Mouse (Mus musculus) midbrain, embryonic 15.5 days (tissue): ENCODE measurements around the gene Col2a1. TPM values are rescaled to one million over a fixed set of nuclear protein-coding genes. Genes with fewer than 3 reads are reported as not detected.

Source experiments
- ATAC-seq: fragments of 200-750 bp; cut with Nextera tagmentation; replicated peaks from 2 replicates; pipeline ENCODE4 v1.8.0; 2017; ENCODE audit warnings: moderate TSS enrichment
- H3K27ac ChIP-seq: fragments of 300-500 bp; sonication (generic); 2 replicates; pipeline ENCODE4 v1.5.1; 2015; ENCODE audit warnings: mild to moderate bottlenecking, inconsistent platforms
- H3K27me3 ChIP-seq: fragments of 300-500 bp; sonication (generic); replicated peaks from 2 replicates; pipeline ENCODE4 v1.6.1; 2015; ENCODE audit warnings: inconsistent platforms
- H3K36me3 ChIP-seq: fragments of 300-500 bp; sonication (generic); replicated peaks from 2 replicates; pipeline ENCODE4 v1.6.1; 2015; ENCODE audit warnings: inconsistent platforms
- H3K4me1 ChIP-seq: fragments of 300-500 bp; sonication (generic); 2 replicates; pipeline ENCODE4 v1.6.1; 2015; ENCODE audit warnings: inconsistent platforms
- H3K4me2 ChIP-seq: fragments of 300-500 bp; sonication (generic); 2 replicates; pipeline ENCODE4 v1.6.1; 2015; ENCODE audit warnings: inconsistent platforms, mild to moderate bottlenecking, moderate library complexity
- H3K4me3 ChIP-seq: fragments of 300-500 bp; sonication (generic); 2 replicates; pipeline ENCODE4 v1.5.1; 2015; ENCODE audit warnings: mild to moderate bottlenecking, inconsistent platforms
- H3K9ac ChIP-seq: fragments of 300-500 bp; sonication (generic); 2 replicates; pipeline ENCODE4 v1.6.1; 2015; ENCODE audit warnings: mild to moderate bottlenecking, inconsistent platforms
- H3K9me3 ChIP-seq: fragments of 300-500 bp; sonication (generic); 2 replicates; pipeline ENCODE4 v1.6.1; 2016; ENCODE audit warnings: inconsistent platforms
- whole genome bisulfite sequencing: fragments of 180-500 bp; shearing (Covaris S2); methylation state at CpG from one replicate; pipeline ENCODE4 v1.1.7; 2015; ENCODE audit warnings: mixed read lengths; 5-methylcytosine and 5-hydroxymethylcytosine counted together
- polyA plus RNA-seq: library from polyadenylated mRNA; unstranded; fragments of >200 nt; fragmentation: Nextera tagmentation; extraction: Ambion mirVana; gene quantifications from 2 replicates; pipeline ENCODE4 v1.2.1, GENCODE M21; 2015

The Col2a1 gene
- polyA plus RNA-seq, 1 experiment from 2014 or later: 34.7 TPM

GRCm38 (mm10) chr15:97952137-97952888 is 52.2 kb downstream of the Col2a1 start:
- Histone ChIP-seq H3K4me1 (peaks cover 6% of the 10 kb centered on the region), H3K4me2 (peak overlapping the region; percentile 27; the same call in 1 of the 2 replicates), H3K4me3 (no peak overlapping the region), H3K36me3 (no peaks in the 10 kb centered on the region), H3K27me3 (no peaks in the 10 kb centered on the region), H3K9me3 (no peaks in the 10 kb centered on the region), H3K9ac (no peak overlapping the region), H3K27ac (no peak overlapping the region)
- 14% methylated on average over 16 of the region's 16 CpGs for WGBS
- peak; percentile 72 for ATAC-seq

DNA sequence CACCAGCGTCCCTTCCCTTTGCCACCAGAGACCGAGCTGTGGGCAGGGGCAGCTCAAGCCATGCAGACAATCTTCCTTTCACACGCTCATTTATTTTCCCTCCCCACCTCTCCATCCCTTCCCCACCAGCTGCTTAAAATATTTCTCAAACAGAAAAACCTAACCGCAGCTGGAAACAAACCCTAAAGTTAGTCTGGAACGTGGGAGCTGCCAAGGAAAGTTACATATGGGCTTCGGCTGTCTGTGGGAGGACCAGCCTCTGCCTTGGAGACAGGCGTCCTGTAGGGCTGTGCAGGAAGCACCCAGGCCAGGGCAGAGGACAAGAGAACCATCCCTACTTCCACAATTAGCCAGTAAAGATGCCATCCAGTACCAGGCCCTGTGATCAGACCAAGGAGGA is 54.3 kb downstream of the Col2a1 start:
- Histone ChIP-seq H3K4me2 (no peak overlapping the region), H3K36me3 (no peaks in the 10 kb centered on the region), H3K9ac (no peak overlapping the region), H3K9me3 (no peaks in the 10 kb centered on the region), H3K27ac (no peak overlapping the region), H3K27me3 (no peaks in the 10 kb centered on the region), H3K4me3 (no peak overlapping the region), H3K4me1 (peaks cover 2% of the 10 kb centered on the region)
- no peak for ATAC-seq
- 72% methylated on average over 7 of the region's 7 CpGs for WGBS

DNA sequence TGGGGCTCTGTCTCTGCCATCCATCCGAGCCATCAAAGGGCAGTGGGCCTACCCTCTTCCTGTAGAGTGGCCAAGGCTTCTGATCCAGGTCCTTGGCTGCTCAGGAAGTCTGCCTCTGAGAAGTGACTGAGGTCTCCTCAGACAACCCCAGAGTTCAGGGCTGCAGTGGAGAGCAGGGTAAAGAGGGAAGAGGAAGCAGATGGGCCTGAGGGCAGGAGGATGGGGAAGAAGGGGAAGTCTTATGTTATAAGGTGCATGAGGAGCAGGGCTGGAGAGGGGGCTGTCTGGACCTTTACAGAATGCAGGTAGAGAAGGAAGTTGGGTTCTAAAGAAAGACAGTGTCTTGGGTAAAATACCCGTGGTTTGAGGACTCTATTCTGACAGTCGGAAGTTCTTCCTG is 54.8 kb downstream of the Col2a1 start:
- Histone ChIP-seq H3K9ac (no peak overlapping the region), H3K27ac (no peak overlapping the region), H3K36me3 (no peaks in the 10 kb centered on the region), H3K4me1 (peaks cover 2% of the 10 kb centered on the region), H3K4me3 (no peak overlapping the region), H3K4me2 (no peak overlapping the region), H3K9me3 (no peaks in the 10 kb centered on the region), H3K27me3 (no peaks in the 10 kb centered on the region)
- ATAC-seq: no peak
- WGBS: 74% methylated on average over 3 of the region's 3 CpGs

DNA sequence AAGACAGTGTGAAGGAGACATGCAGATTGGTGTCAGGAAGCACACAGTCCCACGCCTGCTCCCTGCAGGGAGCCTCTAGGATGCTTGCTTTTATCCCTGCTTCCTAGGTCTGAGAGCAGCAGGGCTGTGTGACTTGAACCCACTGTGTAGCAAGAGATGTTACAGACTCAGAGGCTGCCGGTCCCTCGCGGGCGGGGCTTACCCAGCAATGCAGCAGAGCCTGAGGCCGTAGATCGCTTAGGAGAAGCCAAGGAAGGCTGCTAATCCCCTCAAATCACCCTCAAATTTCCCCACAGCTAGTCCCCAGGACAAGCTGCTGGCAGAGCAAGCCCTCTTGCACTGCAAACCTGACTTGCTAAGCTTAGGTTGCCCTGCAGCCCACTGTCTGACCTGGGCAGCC is 55.8 kb downstream of the Col2a1 start:
- ATAC-seq: no peak
- Histone ChIP-seq H3K36me3 (no peaks in the 10 kb centered on the region), H3K4me1 (peaks cover 2% of the 10 kb centered on the region), H3K9me3 (no peaks in the 10 kb centered on the region), H3K27ac (no peak overlapping the region), H3K4me3 (no peak overlapping the region), H3K4me2 (no peak overlapping the region), H3K9ac (no peak overlapping the region), H3K27me3 (no peaks in the 10 kb centered on the region)
- 27% methylated on average over 7 of the region's 7 CpGs for WGBS

DNA sequence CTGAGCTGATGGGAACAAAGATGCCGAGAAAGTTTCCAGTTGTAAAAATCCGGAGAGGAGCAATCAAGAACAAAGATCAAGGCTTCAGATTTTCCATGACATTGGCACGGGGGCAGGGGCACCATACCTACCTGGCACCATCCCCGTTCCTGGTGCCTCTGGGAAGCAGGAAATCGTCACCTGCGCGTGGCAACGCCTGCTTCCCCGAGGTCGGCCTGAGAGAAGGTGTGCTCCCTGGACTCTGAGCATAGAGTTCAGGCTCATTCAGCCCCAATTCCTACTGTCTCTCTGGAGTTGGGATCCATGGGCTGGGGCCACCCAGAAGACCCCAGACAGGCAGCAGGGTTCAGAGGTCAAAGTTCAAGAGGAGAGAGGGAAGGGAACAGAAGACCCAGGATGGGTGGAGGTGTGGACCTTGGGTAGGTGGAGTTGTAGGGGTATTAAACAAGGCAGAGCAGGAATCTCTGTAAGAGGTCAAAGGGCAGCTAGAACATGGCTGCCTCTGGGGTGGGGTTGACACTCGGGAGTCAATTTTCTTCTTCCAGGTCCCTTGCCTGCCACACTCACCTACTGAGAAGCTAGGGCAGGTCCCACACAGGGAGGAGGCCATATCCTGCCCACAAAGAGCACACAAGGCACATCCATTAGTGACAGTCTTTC is 58.7 kb downstream of the Col2a1 start:
- no peak overlapping the region for H3K9ac ChIP-seq
- H3K36me3 ChIP-seq: no peaks in the 10 kb centered on the region
- no peaks in the 10 kb centered on the region for H3K4me1 ChIP-seq
- ATAC-seq: no peak
- 80% methylated on average over 11 of the region's 11 CpGs for WGBS
- H3K9me3 ChIP-seq: no peaks in the 10 kb centered on the region
- H3K27ac ChIP-seq: no peak overlapping the region
- H3K4me3 ChIP-seq: no peak overlapping the region
- no peaks in the 10 kb centered on the region for H3K27me3 ChIP-seq
- no peak overlapping the region for H3K4me2 ChIP-seq

DNA sequence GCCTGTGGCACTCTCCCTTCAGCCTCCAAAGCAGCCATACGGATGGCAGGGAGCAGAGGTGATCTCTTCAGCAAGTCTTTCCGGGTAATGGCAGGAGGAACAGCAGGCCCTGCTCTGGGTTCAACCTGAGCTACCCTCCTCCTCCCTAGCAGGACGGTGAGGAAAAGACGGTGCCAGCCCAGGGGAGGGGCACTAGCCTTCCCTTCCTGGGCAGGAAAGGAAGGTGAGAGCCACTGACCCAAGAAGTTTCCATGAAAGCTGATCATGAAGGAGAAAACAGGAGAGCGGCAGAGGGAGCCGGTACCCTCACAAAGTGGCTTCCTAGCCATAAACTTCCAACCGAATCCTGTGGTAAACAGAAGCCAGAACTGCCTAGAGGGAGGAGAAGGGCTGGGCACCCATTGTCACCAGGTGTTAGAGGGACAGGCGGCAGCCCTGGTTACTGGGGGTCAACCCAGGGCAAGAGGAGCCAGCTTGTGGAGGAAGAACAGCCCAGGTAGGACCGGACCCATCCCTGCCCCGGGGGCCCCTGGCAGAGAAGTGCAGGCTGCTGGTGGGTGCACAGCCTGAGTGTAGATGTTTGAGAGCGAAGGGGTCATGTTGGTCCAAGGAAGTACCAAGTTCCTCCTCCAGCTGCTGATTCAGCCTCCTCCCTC is 59.4 kb downstream of the Col2a1 start:
- WGBS: 79% methylated on average over 11 of the region's 11 CpGs
- ATAC-seq: no peak
- Histone ChIP-seq H3K4me3 (no peak overlapping the region), H3K27me3 (no peaks in the 10 kb centered on the region), H3K4me1 (no peaks in the 10 kb centered on the region), H3K9ac (no peak overlapping the region), H3K36me3 (no peaks in the 10 kb centered on the region), H3K27ac (no peak overlapping the region), H3K4me2 (no peak overlapping the region), H3K9me3 (no peaks in the 10 kb centered on the region)

DNA sequence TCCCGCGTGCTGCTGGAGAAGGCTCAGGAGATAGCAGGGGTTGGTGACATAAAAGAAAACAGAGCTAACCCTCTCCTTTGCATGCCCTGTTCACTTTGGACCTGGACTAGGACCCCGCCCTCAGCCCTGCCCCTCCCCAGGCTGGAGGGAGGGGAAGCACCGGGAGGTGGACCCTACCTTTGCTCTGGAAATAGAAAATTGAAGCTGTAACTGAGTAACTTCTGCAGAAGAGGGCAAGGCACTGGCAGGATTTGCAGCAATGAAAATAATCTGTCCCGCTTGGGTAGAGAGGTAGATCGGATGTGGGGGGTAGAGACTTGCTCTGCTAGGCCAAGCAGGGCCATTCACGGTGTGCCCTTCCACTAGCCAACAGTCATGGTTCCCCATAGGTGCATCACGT is 61.1 kb downstream of the Col2a1 start:
- WGBS: 84% methylated on average over 8 of the region's 8 CpGs
- Histone ChIP-seq H3K4me3 (no peak overlapping the region), H3K9me3 (no peaks in the 10 kb centered on the region), H3K9ac (no peak overlapping the region), H3K4me2 (no peak overlapping the region), H3K36me3 (no peaks in the 10 kb centered on the region), H3K4me1 (no peaks in the 10 kb centered on the region), H3K27me3 (no peaks in the 10 kb centered on the region), H3K27ac (no peak overlapping the region)
- ATAC-seq: no peak

GRCm38 (mm10) chr15:97942538-97942937 is 62.0 kb downstream of the Col2a1 start:
- Histone ChIP-seq H3K9me3 (no peaks in the 10 kb centered on the region), H3K4me2 (no peak overlapping the region), H3K27ac (no peak overlapping the region), H3K4me3 (no peak overlapping the region), H3K4me1 (no peaks in the 10 kb centered on the region), H3K27me3 (no peaks in the 10 kb centered on the region), H3K36me3 (no peaks in the 10 kb centered on the region), H3K9ac (no peak overlapping the region)
- 87% methylated on average over 8 of the region's 8 CpGs for WGBS
- no peak for ATAC-seq

DNA sequence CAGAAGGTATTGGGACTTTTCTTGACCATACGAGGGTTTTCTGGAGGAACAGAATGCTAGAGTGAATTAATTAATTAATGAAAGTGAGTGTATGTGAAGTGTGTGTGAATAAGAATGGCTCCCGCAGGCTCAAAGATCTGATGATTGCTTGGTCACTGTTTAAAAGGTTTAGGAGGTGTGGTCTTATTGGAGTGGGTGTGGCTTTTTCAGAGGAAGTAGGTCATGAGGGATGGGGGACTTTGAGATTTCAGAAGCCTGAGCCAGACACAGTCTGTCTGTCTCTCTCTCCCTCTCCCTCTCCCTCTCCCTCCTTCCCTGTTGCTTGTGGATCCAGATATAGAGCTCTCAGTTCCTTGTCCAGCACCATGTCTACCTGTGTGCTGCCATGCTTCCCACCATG is 63.2 kb downstream of the Col2a1 start:
- Histone ChIP-seq H3K4me2 (no peak overlapping the region), H3K9me3 (no peaks in the 10 kb centered on the region), H3K4me3 (no peak overlapping the region), H3K9ac (no peak overlapping the region), H3K4me1 (no peaks in the 10 kb centered on the region), H3K27me3 (no peaks in the 10 kb centered on the region), H3K27ac (no peak overlapping the region), H3K36me3 (no peaks in the 10 kb centered on the region)
- 90% methylated on average over 2 of the region's 2 CpGs for WGBS
- no peak for ATAC-seq

DNA sequence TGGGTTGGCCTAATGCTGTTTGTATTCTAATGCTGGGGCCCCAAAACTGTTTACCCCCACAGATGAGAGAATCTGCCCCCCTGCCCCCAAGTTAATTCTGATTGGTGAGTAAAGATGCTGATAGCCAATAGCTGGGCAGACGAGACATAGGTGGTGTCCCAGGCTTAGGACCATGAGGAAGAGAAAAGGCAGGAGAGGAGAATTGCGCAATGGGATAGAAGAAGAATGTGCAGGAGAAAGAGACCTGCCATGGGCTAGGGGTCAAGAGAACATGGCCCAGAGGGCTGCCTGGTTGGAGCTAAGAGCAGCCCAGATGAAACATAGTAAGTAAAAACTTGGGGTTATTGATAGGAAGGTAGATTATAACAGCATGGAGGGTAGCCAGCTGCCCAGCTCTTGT is 64.4 kb downstream of the Col2a1 start:
- no peak overlapping the region for H3K27ac ChIP-seq

DNA sequence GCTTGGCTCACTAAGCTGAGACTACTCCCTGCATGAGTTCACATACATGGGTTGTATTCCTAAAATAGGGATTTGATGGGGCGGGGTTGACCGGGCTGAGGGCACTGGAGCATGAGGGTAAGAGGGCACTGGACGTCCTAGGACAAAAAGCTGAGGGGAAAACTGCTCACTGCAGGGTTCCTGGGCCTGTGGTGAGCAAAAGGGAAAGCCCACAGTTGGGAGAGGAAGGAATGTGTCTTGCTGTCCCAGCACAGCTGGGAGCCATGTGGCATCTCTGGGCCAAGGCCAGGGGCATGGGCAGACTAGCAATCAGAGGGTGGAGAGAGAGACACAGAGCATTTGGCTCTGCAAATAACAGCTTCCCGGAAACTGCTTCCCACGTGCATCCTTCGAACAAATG is 65.9 kb downstream of the Col2a1 start:
- H3K9me3 ChIP-seq: no peaks in the 10 kb centered on the region
- H3K4me2 ChIP-seq: no peak overlapping the region
- H3K36me3 ChIP-seq: no peaks in the 10 kb centered on the region
- no peak overlapping the region for H3K27ac ChIP-seq
- no peak overlapping the region for H3K4me3 ChIP-seq
- no peak for ATAC-seq
- H3K4me1 ChIP-seq: no peaks in the 10 kb centered on the region
- H3K27me3 ChIP-seq: no peaks in the 10 kb centered on the region
- H3K9ac ChIP-seq: no peak overlapping the region
- WGBS: 37% methylated on average over 6 of the region's 6 CpGs

More for the DNA sequence above, 64.4 kb downstream of the Col2a1 start:
- 97% methylated on average over 2 of the region's 2 CpGs for WGBS
- no peaks in the 10 kb centered on the region for H3K4me1 ChIP-seq
- H3K27me3 ChIP-seq: no peaks in the 10 kb centered on the region
- no peaks in the 10 kb centered on the region for H3K9me3 ChIP-seq
- H3K36me3 ChIP-seq: no peaks in the 10 kb centered on the region
- H3K9ac ChIP-seq: no peak overlapping the region
- no peak overlapping the region for H3K4me3 ChIP-seq
- no peak overlapping the region for H3K4me2 ChIP-seq
- no peak for ATAC-seq

GRCm38 (mm10) chr15:97932441-97932840 is 72.1 kb downstream of the Col2a1 start:
- H3K36me3 ChIP-seq: no peaks in the 10 kb centered on the region
- no peak overlapping the region for H3K4me2 ChIP-seq
- no peak overlapping the region for H3K27ac ChIP-seq
- ATAC-seq: no peak
- no peak overlapping the region for H3K4me3 ChIP-seq
- no peaks in the 10 kb centered on the region for H3K27me3 ChIP-seq
- H3K9ac ChIP-seq: no peak overlapping the region
- no peaks in the 10 kb centered on the region for H3K9me3 ChIP-seq
- 89% methylated on average over 12 of the region's 12 CpGs for WGBS
- H3K4me1 ChIP-seq: no peaks in the 10 kb centered on the region
